Mouse (Mus musculus): Measurements from ENCODE around the gene Mex3b. TPM values are rescaled to one million over a fixed set of nuclear protein-coding genes. Genes with fewer than 3 reads are reported as not detected.
A peak's percentile ranks its signal among the peaks of the same experiment; 100 is the strongest.

Mex3b gene
- polyA plus RNA-seq, 1 experiment from 2014 or later, result 5.7 TPM

- DNase-seq (ENCODE audit: low read depth, low spot score), result peak; percentile 63
- no peak for TF ChIP-seq CTCF (IDR thresholded peaks at IDR 0.05)
- POLR2A ChIA-PET, result interaction anchor here (0.6 kb wide), 1 partner anchor 30 kb away, joined by 8 read pairs; no protein-coding TSS in a partner anchor
- in situ Hi-C loops (cut with MboI; ENCODE audit: low pct_unique_long_range_greater_than_20kb), result loop anchor here (5.0 to 10.0 kb wide), 4 partner anchors 141 to 686 kb away; no protein-coding TSS in a partner anchor
- ATAC-seq, result peak; percentile 58
- CTCF ChIA-PET, result no interaction called here
- no peaks in the 10 kb centered on the region for H3K27me3 ChIP-seq
These were observed 1.2 kb upstream of the Mex3b start for GRCm38 (mm10) chr7:82865834-82866485.

- TF ChIP-seq CTCF (IDR thresholded peaks at IDR 0.05), result no peak
- in situ Hi-C loops (cut with MboI; ENCODE audit: low pct_unique_long_range_greater_than_20kb), result loop anchor here (5.0 to 10.0 kb wide), 4 partner anchors 142 to 686 kb away; no protein-coding TSS in a partner anchor
- ATAC-seq, result peak; percentile 75
- ChIA-PET POLR2A (interaction anchor here (0.6 to 0.8 kb wide), 3 partner anchors 27 to 151 kb away, joined by 3 to 5 read pairs (median 4); no protein-coding TSS in a partner anchor), CTCF (interaction anchor here (0.6 to 1.1 kb wide), 2 partner anchors 16 to 256 kb away, joined by 3 read pairs; no protein-coding TSS in a partner anchor)
- peak; percentile 64 for DNase-seq (ENCODE audit: low read depth, low spot score)
- no peaks in the 10 kb centered on the region for H3K27me3 ChIP-seq
These were observed 455 bp upstream of the Mex3b start for GRCm38 (mm10) chr7:82866486-82867270.

- no peak for TF ChIP-seq CTCF (IDR thresholded peaks at IDR 0.05)
- ATAC-seq (no peak), DNase-seq (ENCODE audit: low read depth, low spot score) (no peak)
- in situ Hi-C loops (cut with MboI; ENCODE audit: low pct_unique_long_range_greater_than_20kb), result loop anchor here (5.0 to 10.0 kb wide), 4 partner anchors 144 to 684 kb away; no protein-coding TSS in a partner anchor
- POLR2A ChIA-PET, result interaction anchor here (1.3 kb wide), 1 partner anchor 26 kb away, joined by 3 read pairs; no protein-coding TSS in a partner anchor
- H3K27me3 ChIP-seq, result no peaks in the 10 kb centered on the region
- CTCF ChIA-PET, result interaction anchor here (0.9 to 1.5 kb wide), 3 partner anchors 9 to 682 kb away, joined by 3 to 4 read pairs (median 4); no protein-coding TSS in a partner anchor
These were observed 1.4 kb downstream of the Mex3b start for GRCm38 (mm10) chr7:82868309-82869230.

GRCm38 (mm10) chr7:82869231-82870147, 2.4 kb downstream of the Mex3b start:
- no peak for TF ChIP-seq CTCF (IDR thresholded peaks at IDR 0.05)
- CTCF ChIA-PET, result interaction anchor here (0.9 to 1.5 kb wide), 3 partner anchors 8 to 681 kb away, joined by 3 to 4 read pairs (median 4); no protein-coding TSS in a partner anchor
- in situ Hi-C loops (cut with MboI; ENCODE audit: low pct_unique_long_range_greater_than_20kb), result loop anchor here (5.0 to 10.0 kb wide), 4 partner anchors 145 to 683 kb away; no protein-coding TSS in a partner anchor
- ATAC-seq (no peak), DNase-seq (ENCODE audit: low read depth, low spot score) (no peak)
- H3K27me3 ChIP-seq, result no peaks in the 10 kb centered on the region
- POLR2A ChIA-PET, result no interaction called here

GRCm38 (mm10) chr7:82870148-82870513, 3.0 kb downstream of the Mex3b start:
- no peak for TF ChIP-seq CTCF (IDR thresholded peaks at IDR 0.05)
- CTCF ChIA-PET, result no interaction called here
- ATAC-seq, result no peak

GRCm38 (mm10) chr7:82876551-82876950, 9.4 kb downstream of the Mex3b start:
- in situ Hi-C loops (cut with MboI; ENCODE audit: low pct_unique_long_range_greater_than_20kb), result no loop called here
- no peak for TF ChIP-seq CTCF (IDR thresholded peaks at IDR 0.05)
- ATAC-seq, result no peak
- CTCF ChIA-PET, result interaction anchor here (1.4 kb wide), 1 partner anchor 11 kb away, joined by 3 read pairs; no protein-coding TSS in a partner anchor
- POLR2A ChIA-PET, result no interaction called here
- no peak for DNase-seq (ENCODE audit: low read depth, low spot score)
- H3K27me3 ChIP-seq, result no peaks in the 10 kb centered on the region

More at GRCm38 (mm10) chr7:82870148-82870513, 3.0 kb downstream of the Mex3b start:
- POLR2A ChIA-PET, result interaction anchor here (0.7 kb wide), 1 partner anchor 60 kb away, joined by 3 read pairs; no protein-coding TSS in a partner anchor
- no peak for DNase-seq (ENCODE audit: low read depth, low spot score)
- in situ Hi-C loops (cut with MboI; ENCODE audit: low pct_unique_long_range_greater_than_20kb), result no loop called here
- H3K27me3 ChIP-seq, result no peaks in the 10 kb centered on the region

- CTCF ChIA-PET, result no interaction called here
- no peaks in the 10 kb centered on the region for H3K27me3 ChIP-seq
- in situ Hi-C loops (cut with MboI; ENCODE audit: low pct_unique_long_range_greater_than_20kb), result no loop called here
- DNase-seq (ENCODE audit: low read depth, low spot score) (no peak), ATAC-seq (no peak)
- POLR2A ChIA-PET, result no interaction called here
- no peak for TF ChIP-seq CTCF (IDR thresholded peaks at IDR 0.05)
These were observed 12.9 kb downstream of the Mex3b start for GRCm38 (mm10) chr7:82880016-82880415.

- peak; percentile 29 for TF ChIP-seq CTCF (IDR thresholded peaks at IDR 0.05)
- ATAC-seq (no peak), DNase-seq (ENCODE audit: low read depth, low spot score) (no peak)
- in situ Hi-C loops (cut with MboI; ENCODE audit: low pct_unique_long_range_greater_than_20kb), result no loop called here
- CTCF ChIA-PET, result no interaction called here
- POLR2A ChIA-PET, result no interaction called here
- H3K27me3 ChIP-seq, result no peaks in the 10 kb centered on the region
These were observed 13.6 kb downstream of the Mex3b start for GRCm38 (mm10) chr7:82880700-82881099.

- in situ Hi-C loops (cut with MboI; ENCODE audit: low pct_unique_long_range_greater_than_20kb), result no loop called here
- no peak for ATAC-seq
- no peak for TF ChIP-seq CTCF (IDR thresholded peaks at IDR 0.05)
- DNase-seq (ENCODE audit: low read depth, low spot score), result no peak
- ChIA-PET POLR2A (no interaction called here), CTCF (no interaction called here)
- H3K27me3 ChIP-seq, result no peaks in the 10 kb centered on the region
These were observed 23.3 kb downstream of the Mex3b start for GRCm38 (mm10) chr7:82890317-82890850.
